Mouse (Mus musculus): ENCODE measurements around the gene Rabep2. TPM values are rescaled to one million over a fixed set of nuclear protein-coding genes. Genes with fewer than 3 reads are reported as not detected.

The Rabep2 gene
- 100 to 1,000 TPM; 137 to 166 TPM for total RNA-seq (2023)

DNA sequence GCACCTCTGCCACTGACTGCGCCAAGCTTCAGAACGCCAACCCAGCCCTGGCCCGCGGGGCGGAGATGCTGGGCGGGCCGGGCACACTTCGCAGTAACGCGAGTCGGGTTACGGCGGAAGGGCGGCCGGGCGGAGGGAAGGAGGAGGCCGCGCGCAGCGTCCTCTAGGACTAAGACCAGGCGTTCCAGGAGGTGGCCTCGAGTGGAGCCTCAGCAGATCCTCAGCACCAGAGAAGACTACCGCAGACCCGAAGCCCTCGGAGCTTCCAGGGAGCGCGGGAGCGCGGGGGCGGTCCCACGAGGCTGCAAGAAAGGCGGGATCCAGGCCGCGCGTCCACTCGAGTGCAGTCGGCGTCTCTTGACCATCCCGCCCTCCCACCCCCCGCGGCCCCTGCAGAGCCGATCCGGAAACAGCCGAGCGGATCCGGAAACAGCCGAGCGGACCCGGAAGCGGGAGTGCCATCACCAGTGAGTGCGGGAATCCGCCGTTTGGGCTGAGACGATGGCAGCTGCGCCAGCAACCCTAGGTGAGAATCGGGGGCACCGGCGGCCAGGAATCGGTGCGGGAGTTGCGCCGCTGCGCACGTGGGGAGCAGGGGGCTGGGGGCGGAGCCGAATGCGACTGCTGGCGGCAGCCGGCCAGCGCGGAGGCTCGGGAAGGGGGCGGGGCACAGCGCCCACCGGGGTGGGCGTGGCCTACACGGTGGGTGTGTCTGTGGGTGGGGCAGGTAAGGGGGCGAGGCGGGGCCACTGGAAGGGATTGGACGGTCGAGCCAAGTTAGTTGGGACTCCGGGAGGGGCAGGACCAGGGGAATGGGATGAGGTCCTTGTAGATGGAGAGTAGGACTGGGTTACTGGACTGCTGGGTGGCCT lies at the start of gene Rabep2:
Gene Rabep2, plus strand, starts transcription at position 129 of the 872 bp plus-strand sequence.

DNA sequence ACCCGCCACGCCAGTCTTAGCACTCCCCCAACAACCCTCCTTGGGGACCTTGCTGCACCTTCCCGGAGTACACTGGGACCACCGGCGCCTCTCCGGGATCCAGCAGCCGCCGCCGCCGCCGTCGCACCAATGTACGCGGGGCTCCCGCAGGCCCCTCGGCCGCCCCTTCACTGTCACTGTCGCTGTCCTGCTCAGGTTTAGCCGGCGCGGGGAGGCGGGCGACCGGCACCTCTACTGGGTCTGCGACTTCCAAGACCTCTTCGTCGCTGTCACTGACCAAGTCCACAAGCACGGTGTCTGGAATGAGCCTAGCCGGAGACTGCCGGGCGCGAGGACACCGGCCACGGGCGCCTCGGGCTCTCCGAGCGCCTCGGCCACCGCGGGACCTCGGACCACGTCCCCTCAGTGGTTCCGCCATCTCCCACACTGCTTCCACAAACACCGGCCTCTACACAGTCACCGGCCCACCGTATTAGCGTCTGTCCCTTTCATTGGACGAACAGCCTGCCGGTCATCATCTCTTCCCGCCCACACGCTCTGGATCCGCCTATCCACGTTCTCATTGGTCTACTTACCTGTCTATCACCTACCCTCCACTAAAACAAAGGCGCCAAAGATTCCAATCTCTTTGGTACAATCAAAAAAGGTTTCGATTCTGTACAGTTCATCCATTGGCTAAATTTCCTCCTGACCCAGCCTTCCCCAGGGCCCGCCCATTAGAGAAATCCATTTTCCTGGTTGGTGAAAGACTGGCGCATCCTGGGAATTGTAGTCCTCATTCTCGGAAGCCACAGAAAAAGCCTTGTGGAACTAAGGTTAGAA lies 32.0 kb upstream of the Rabep2 start, which contains the start of gene Nfatc2ip:
Gene Nfatc2ip, minus strand, starts transcription at position 440 of the 822 bp plus-strand sequence.

DNA sequence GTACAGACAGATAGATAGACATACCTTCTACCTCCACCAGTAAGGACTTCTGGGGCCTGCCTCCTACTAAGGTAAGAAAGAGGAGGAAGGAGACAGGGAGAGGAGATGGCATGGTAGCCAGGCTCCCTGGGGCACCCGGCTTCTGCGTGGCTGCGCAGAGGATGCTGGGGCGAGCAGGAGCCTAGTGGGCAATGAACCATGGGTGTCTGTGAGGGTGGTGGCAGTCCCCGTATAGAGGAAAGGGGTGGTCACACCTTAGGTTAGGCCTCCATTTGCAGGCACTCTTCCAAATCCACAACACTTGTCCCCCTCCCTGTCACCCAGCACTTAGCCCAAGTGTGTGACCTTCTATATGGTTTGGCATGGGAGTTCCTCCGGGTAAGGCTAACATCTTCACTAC lies 13.8 kb upstream of the Rabep2 start, which contains the start of gene Cd19:
Gene Cd19, minus strand, starts transcription at position 165 of the 400 bp plus-strand sequence.

DNA sequence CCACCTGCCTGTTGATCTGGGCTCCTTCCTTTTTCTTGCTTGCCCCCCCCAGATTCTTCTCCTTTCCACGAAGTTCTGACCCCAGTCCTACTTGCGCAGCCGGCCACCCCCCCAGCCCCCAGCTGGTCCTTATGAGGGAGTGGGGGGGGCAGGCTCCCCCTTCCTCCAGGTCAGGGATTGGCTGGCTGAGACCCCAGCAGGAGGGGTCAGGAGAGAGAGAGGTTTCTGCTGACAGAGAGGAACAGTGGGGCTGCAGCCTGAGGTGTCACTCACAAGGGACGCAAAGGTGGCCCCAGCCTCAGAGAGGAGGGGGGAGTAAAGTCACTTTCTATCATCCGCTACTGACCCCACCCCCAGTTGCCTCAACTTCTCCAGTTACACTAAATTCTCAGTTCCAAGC lies 34.4 kb downstream of the Rabep2 start, which contains the start of gene Atp2a1:
Gene Atp2a1, minus strand, starts transcription at position 105 of the 400 bp plus-strand sequence.

DNA sequence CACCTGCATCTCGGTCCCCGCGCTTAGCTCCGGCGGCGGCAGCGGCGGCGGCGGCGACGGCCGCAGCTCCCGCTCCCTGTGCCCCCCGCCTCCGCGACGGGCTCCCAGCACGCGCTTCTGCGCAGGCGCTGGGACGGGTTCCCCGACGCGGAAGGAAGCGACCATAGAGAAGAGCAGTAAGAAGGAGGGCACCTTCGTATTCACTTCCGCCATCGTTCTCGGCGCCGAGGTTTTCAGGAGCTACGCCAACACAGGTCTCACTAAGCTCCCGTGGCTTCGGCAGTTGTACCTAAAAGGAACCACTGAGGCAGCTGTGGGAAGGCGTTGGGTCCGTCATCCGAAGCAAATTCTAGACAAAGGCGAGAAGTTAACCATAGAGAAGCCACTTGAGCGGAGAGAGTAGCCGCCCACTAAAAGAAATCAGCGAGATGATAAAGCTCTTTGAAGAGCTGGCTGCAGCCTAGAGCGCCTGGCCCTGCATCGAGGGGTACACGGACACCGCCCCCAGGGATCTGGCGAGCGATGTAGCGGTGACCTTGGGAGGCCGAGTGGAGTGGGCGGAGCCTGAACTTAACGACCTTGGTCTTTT lies 46.5 kb downstream of the Rabep2 start, which contains the start of gene Sh2b1:
Gene Sh2b1, minus strand, starts transcription at position 432 of the 589 bp plus-strand sequence.

DNA sequence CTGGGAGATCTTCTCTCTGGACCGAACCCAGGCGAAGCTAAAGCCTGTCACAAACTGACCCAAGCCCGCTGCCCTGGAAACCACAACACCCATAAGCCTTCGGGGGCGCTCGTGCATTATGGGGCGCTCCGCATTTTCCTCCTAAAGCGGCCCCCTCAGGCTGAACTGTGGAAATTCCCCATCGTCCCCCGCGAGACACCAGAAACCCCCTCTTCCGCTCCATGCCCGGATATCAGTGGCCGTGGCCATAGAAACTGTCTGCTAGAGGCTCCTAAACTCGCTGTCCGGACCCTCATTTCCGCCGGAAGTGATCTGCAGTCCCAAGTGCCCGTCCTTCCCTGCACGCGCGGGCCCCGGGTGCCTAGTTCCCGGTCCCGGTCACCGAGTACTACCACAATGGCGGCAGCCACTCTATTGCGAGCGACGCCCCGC lies 58.5 kb downstream of the Rabep2 start, which contains the start of gene Tufm:
Gene Tufm, plus strand, starts transcription at position 310 of the 432 bp plus-strand sequence.

Other genes with a start within 250 kb of the Rabep2 start
- gene Xpo6, start 228.3 kb upstream of the Rabep2 start, total RNA-seq (2023): 100 to 1,000 TPM; 173 to 175 TPM
- 100 to 1,000 TPM; 176 to 192 TPM for gene Sbk1, start 156.1 kb upstream of the Rabep2 start, total RNA-seq (2023)
- gene Lat, start 59.2 kb upstream of the Rabep2 start, total RNA-seq (2023): 1 to 10 TPM; 3.2 to 7.6 TPM
- gene Spns1, start 51.3 kb upstream of the Rabep2 start, total RNA-seq (2023): 10 to 100 TPM; 61.0 to 76.6 TPM
- 10 to 100 TPM; 29.8 to 34.3 TPM for gene Nfatc2ip, start 32.0 kb upstream of the Rabep2 start, total RNA-seq (2023)
- gene Cd19, start 13.9 kb upstream of the Rabep2 start, total RNA-seq (2023): 1,000 to 10,000 TPM; 1,278 to 1,310 TPM
- gene Atp2a1, start 34.3 kb downstream of the Rabep2 start, total RNA-seq (2023): under 1 TPM; 0.26 to 0.42 TPM
- 10 to 100 TPM; 77.7 to 83.1 TPM for gene Sh2b1, start 46.7 kb downstream of the Rabep2 start, total RNA-seq (2023)
- gene Tufm, start 58.6 kb downstream of the Rabep2 start, total RNA-seq (2023): 10 to 100 TPM; 55.4 to 55.7 TPM
- gene Atxn2l, start 74.7 kb downstream of the Rabep2 start, total RNA-seq (2023): 100 to 1,000 TPM; 228 to 236 TPM
- gene Eif3c, start 137.7 kb downstream of the Rabep2 start, total RNA-seq (2023): 100 to 1,000 TPM; 152 to 156 TPM
- 1 to 10 TPM; 2.4 to 4.1 TPM for gene Apobr, start 156.2 kb downstream of the Rabep2 start, total RNA-seq (2023)
- gene Cln3, start 157.1 kb downstream of the Rabep2 start, total RNA-seq (2023): 10 to 100 TPM; 77.3 to 79.4 TPM
- gene Il27, start 166.2 kb downstream of the Rabep2 start, total RNA-seq (2023): not detected
- not detected for gene Nupr1, start 202.1 kb downstream of the Rabep2 start, total RNA-seq (2023)
- 10 to 100 TPM; 71.9 to 77.9 TPM for gene Sgf29, start 220.6 kb downstream of the Rabep2 start, total RNA-seq (2023)
- not detected for gene Sult1a1, start 247.7 kb downstream of the Rabep2 start, total RNA-seq (2023)

All from B cell, adult 67 days (primary cell).